Mouse (Mus musculus): Measurements from ENCODE around the gene Ifnb1. TPM values are rescaled to one million over a fixed set of nuclear protein-coding genes. Genes with fewer than 3 reads are reported as not detected.

The Ifnb1 gene
- total and polyA plus RNA-seq, 3 experiments, result not detected

- no peak for DNase-seq (ENCODE audit: low read depth, low spot score)
- Histone ChIP-seq H3K27me3 (ENCODE audit: control insufficient read depth in 1 of 2, insufficient read depth in 2 of 2, low read length in 2 of 2) (peaks cover 0 to 2% of the 10 kb centered on the region in 2 experiments; a peak in 3 of 4 replicates), H3K4me3 (ENCODE audit: control insufficient read depth in 1 of 2, insufficient read depth in 1 of 2, low read depth in 2 of 2, low read length in 2 of 2) (no peak overlapping the region), H3K9me3 (replicated peaks; ENCODE audit: insufficient read depth, low read length) (no peaks in the 10 kb centered on the region), H3K27ac (ENCODE audit: control insufficient read depth, low read depth, low read length) (no peak overlapping the region), H3K4me1 (ENCODE audit: control insufficient read depth in 1 of 2, insufficient read depth in 2 of 2, low read length in 2 of 2) (no peaks in the 10 kb centered on the region), H3K36me3 (ENCODE audit: control insufficient read depth in 1 of 2, insufficient read depth in 2 of 2, low read length in 2 of 2) (no peaks in the 10 kb centered on the region), H3K79me2 (ENCODE audit: control insufficient read depth, insufficient read depth, low read length, poor library complexity) (no peaks in the 10 kb centered on the region), H3K9ac (ENCODE audit: control insufficient read depth, low read depth, low read length, poor library complexity, severe bottlenecking) (no peak overlapping the region)
- TF ChIP-seq GABPA (IDR thresholded peaks at IDR 0.05; ENCODE audit: low read depth, low read length) (no peak), SMC3 (IDR thresholded peaks at IDR 0.05; ENCODE audit: low read depth, low read length) (no peak), USF1 (IDR thresholded peaks at IDR 0.05; ENCODE audit: low read depth, low read length) (no peak), KAT2A (conservative IDR thresholded peaks at IDR 0.05; ENCODE audit: low read depth, low read length) (no peak), MYC (IDR thresholded peaks at IDR 0.05; ENCODE audit: low read depth, low read length) (no peak), MEF2A (IDR thresholded peaks at IDR 0.05; ENCODE audit: extremely low read depth, insufficient replicate concordance, low read depth, low read length, poor library complexity, severe bottlenecking) (no peak), CHD2 (IDR thresholded peaks at IDR 0.05; ENCODE audit: low read length) (no peak), SIN3A (IDR thresholded peaks at IDR 0.05; ENCODE audit: low read length) (no peak), MAX (IDR thresholded peaks at IDR 0.05; ENCODE audit: low read length) (no peak), EP300 (IDR thresholded peaks at IDR 0.05; ENCODE audit: low read depth in 1 of 2, low read length in 2 of 2) (no peak), ETS1 (IDR thresholded peaks at IDR 0.05; ENCODE audit: low read depth, low read length) (no peak), ELF1 (IDR thresholded peaks at IDR 0.05; ENCODE audit: low read depth, low read length) (no peak), CHD1 (IDR thresholded peaks at IDR 0.05; ENCODE audit: low read depth, low read length) (no peak), CTCF (IDR thresholded peaks at IDR 0.05 in 2 of 3, conservative IDR thresholded peaks at IDR 0.05 in 1 of 3; ENCODE audit: control insufficient read depth in 1 of 3, insufficient read depth in 1 of 3, low read depth in 2 of 3, low read length in 3 of 3, poor library complexity in 1 of 3, severe bottlenecking in 1 of 3) (no peak), ZMIZ1 (IDR thresholded peaks at IDR 0.05; ENCODE audit: low read depth, low read length) (no peak), RCOR1 (IDR thresholded peaks at IDR 0.05; ENCODE audit: low read depth, low read length) (no peak), MXI1 (IDR thresholded peaks at IDR 0.05; ENCODE audit: low read depth, low read length) (no peak), TCF12 (IDR thresholded peaks at IDR 0.05; ENCODE audit: low read depth, low read length) (no peak)
Observed at GRCm38 (mm10) chr4:88530271-88530670, 7.7 kb upstream of the Ifnb1 start.

GRCm38 (mm10) chr4:88526379-88527049 lies 3.9 kb upstream of the Ifnb1 start:
- DNase-seq (ENCODE audit: low read depth, low spot score), result no peak
- peaks cover 0 to 2% of the 10 kb centered on the region in 2 experiments; a peak in 2 of 4 replicates for H3K27me3 ChIP-seq (ENCODE audit: control insufficient read depth in 1 of 2, insufficient read depth in 2 of 2, low read length in 2 of 2)
- no peaks in the 10 kb centered on the region for H3K9me3 ChIP-seq (replicated peaks; ENCODE audit: insufficient read depth, low read length)
- no peaks in the 10 kb centered on the region for H3K4me1 ChIP-seq (ENCODE audit: control insufficient read depth in 1 of 2, insufficient read depth in 2 of 2, low read length in 2 of 2)
- TF ChIP-seq USF1 (IDR thresholded peaks at IDR 0.05; ENCODE audit: low read depth, low read length) (no peak), MEF2A (IDR thresholded peaks at IDR 0.05; ENCODE audit: extremely low read depth, insufficient replicate concordance, low read depth, low read length, poor library complexity, severe bottlenecking) (no peak), GABPA (IDR thresholded peaks at IDR 0.05; ENCODE audit: low read depth, low read length) (no peak)
- H3K27ac ChIP-seq (ENCODE audit: control insufficient read depth, low read depth, low read length), result no peak overlapping the region
- no peaks in the 10 kb centered on the region for H3K36me3 ChIP-seq (ENCODE audit: control insufficient read depth in 1 of 2, insufficient read depth in 2 of 2, low read length in 2 of 2)
- H3K4me3 ChIP-seq (ENCODE audit: control insufficient read depth in 1 of 2, insufficient read depth in 1 of 2, low read depth in 2 of 2, low read length in 2 of 2), result no peak overlapping the region
- no peak overlapping the region for H3K9ac ChIP-seq (ENCODE audit: control insufficient read depth, low read depth, low read length, poor library complexity, severe bottlenecking)
- no peaks in the 10 kb centered on the region for H3K79me2 ChIP-seq (ENCODE audit: control insufficient read depth, insufficient read depth, low read length, poor library complexity)

All from MEL (cell line).